Mouse (Mus musculus): ENCODE data around the gene Slc4a1. TPM values are rescaled to one million over a fixed set of nuclear protein-coding genes. Genes with fewer than 3 reads are reported as not detected.

The Slc4a1 gene
- polyA plus RNA-seq, 1 experiment from 2014 or later, result 7.2 TPM

GRCm38 (mm10) chr11:102368347-102368746, 2.3 kb upstream of the Slc4a1 start:
- Histone ChIP-seq H3K27ac (no peak overlapping the region), H3K4me2 (replicated peaks) (no peak overlapping the region), H3K4me1 (no peaks in the 10 kb centered on the region), H3K4me3 (no peak overlapping the region), H3K9ac (no peak overlapping the region), H3K9me3 (no peaks in the 10 kb centered on the region), H3K36me3 (no peaks in the 10 kb centered on the region), H3K27me3 (peaks cover 16% of the 10 kb centered on the region)
- 74% methylated on average over 5 of the region's 5 CpGs for WGBS
- ATAC-seq (ENCODE audit: low FRiP score, low read depth), result no peak

DNA sequence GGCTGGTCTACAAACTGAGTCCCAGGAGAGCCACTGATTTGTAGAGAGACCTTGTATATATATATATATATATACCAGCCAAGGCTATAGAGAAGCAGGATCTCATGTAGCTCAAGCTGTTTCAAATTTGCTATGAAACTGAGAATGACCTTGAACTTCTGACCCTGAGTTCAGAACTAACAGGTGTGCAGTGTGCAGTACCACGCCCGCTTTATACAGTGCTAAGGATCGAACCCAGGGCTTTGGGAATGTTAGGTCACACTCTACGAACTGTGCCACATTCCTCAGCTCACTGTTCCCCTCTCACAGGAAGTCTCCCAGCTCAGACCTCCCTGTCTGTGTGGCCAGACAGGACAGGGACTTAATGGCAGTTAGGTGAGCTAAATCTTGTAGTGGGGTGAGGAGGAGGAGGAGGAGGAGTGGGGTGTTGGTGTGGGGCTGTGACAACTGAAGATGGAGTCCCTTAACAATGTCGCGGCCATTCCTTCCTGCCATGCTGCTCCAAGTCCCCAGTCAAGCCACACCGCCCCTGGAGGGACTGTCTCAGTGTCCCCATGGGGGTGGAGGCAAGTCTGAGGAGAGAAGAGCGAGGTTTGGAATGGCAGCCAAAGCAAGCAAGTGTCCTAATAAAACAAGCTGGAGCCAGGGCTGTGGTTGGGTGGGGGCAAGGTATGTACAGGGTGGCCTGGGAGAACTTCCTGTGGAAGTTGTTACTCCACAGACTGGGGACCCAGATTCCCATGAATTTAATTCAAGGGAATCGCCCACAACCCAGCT, 1.7 kb upstream of the Slc4a1 start:
- no peak overlapping the region for H3K4me2 ChIP-seq (replicated peaks)
- H3K4me1 ChIP-seq, result no peaks in the 10 kb centered on the region
- H3K36me3 ChIP-seq, result no peaks in the 10 kb centered on the region
- no peak overlapping the region for H3K4me3 ChIP-seq
- 64% methylated on average over 9 of the region's 9 CpGs for WGBS
- H3K9me3 ChIP-seq, result no peaks in the 10 kb centered on the region
- H3K27ac ChIP-seq, result no peak overlapping the region
- no peak overlapping the region for H3K9ac ChIP-seq
- peaks cover 11% of the 10 kb centered on the region for H3K27me3 ChIP-seq
- ATAC-seq (ENCODE audit: low FRiP score, low read depth), result no peak

DNA sequence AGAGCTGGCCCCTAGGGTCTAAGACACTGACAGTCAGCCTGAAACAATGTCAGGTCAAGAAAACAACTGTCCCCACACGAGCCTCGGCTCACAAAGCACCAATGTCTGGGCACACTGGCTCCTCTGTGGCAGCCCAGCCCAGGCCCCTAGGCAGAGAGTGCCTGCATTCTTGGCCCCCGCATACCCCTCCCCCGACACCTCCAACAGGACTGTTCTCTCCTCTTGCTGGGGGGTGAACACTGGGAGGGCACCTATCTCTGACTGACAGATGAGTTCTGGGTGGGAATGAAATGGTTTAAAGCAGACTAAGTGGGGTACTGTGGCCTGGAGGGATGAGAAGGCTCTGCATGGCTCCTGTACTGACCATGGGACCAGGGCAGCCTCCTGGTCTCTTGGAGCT, 304 bp downstream of the Slc4a1 start:
- Histone ChIP-seq H3K36me3 (no peaks in the 10 kb centered on the region), H3K4me2 (replicated peaks) (no peak overlapping the region), H3K9me3 (no peaks in the 10 kb centered on the region), H3K9ac (no peak overlapping the region), H3K4me1 (no peaks in the 10 kb centered on the region), H3K27me3 (0 out of 2 replicates have a peak, but pooled peaks cover 3% of the 10 kb centered on the region), H3K4me3 (no peak overlapping the region), H3K27ac (no peak overlapping the region)
- WGBS, result 49% methylated on average over 4 of the region's 4 CpGs
- no peak for ATAC-seq (ENCODE audit: low FRiP score, low read depth)

- H3K4me2 ChIP-seq (replicated peaks), result no peak overlapping the region
- no peak overlapping the region for H3K4me3 ChIP-seq
- no peak overlapping the region; the same call in 1 of the 2 replicates for H3K9ac ChIP-seq
- no peak overlapping the region for H3K27ac ChIP-seq
- no peaks in the 10 kb centered on the region for H3K36me3 ChIP-seq
- no peaks in the 10 kb centered on the region for H3K4me1 ChIP-seq
- 67% methylated on average over 14 of the region's 14 CpGs for whole genome bisulfite sequencing
- 0 out of 2 replicates have a peak, but pooled peaks cover 3% of the 10 kb centered on the region for H3K27me3 ChIP-seq
- peak; percentile 49; the same call in 1 of the 2 replicates for ATAC-seq (ENCODE audit: low FRiP score, low read depth)
- H3K9me3 ChIP-seq, result no peaks in the 10 kb centered on the region
Observed at GRCm38 (mm10) chr11:102364570-102365371, 1.2 kb downstream of the Slc4a1 start.

- Histone ChIP-seq H3K27ac (no peak overlapping the region), H3K9ac (no peak overlapping the region), H3K4me1 (no peaks in the 10 kb centered on the region), H3K27me3 (no peaks in the 10 kb centered on the region), H3K36me3 (no peaks in the 10 kb centered on the region), H3K4me3 (no peak overlapping the region), H3K4me2 (replicated peaks) (no peak overlapping the region), H3K9me3 (no peaks in the 10 kb centered on the region)
- WGBS, result 65% methylated on average over 2 of the region's 2 CpGs
- ATAC-seq (ENCODE audit: low FRiP score, low read depth), result peak; percentile 39; the same call in 1 of the 2 replicates
Observed at GRCm38 (mm10) chr11:102363623-102364022, 2.4 kb downstream of the Slc4a1 start.

- no peak overlapping the region for H3K4me2 ChIP-seq (replicated peaks)
- WGBS, result 81% methylated on average over 8 of the region's 8 CpGs
- ATAC-seq (ENCODE audit: low FRiP score, low read depth), result no peak
Observed at GRCm38 (mm10) chr11:102361776-102362495, 4.1 kb downstream of the Slc4a1 start.

GRCm38 (mm10) chr11:102358365-102358764, 7.6 kb downstream of the Slc4a1 start:
- ATAC-seq (ENCODE audit: low FRiP score, low read depth), result no peak
- no peak overlapping the region for H3K4me3 ChIP-seq
- H3K36me3 ChIP-seq, result no peaks in the 10 kb centered on the region
- 66% methylated on average over 10 of the region's 10 CpGs for WGBS
- H3K27ac ChIP-seq, result no peak overlapping the region
- H3K9me3 ChIP-seq, result no peaks in the 10 kb centered on the region
- no peak overlapping the region for H3K4me2 ChIP-seq (replicated peaks)
- H3K27me3 ChIP-seq, result peaks cover 14% of the 10 kb centered on the region
- no peaks in the 10 kb centered on the region for H3K4me1 ChIP-seq
- no peak overlapping the region for H3K9ac ChIP-seq

More at GRCm38 (mm10) chr11:102361776-102362495, 4.1 kb downstream of the Slc4a1 start:
- Histone ChIP-seq H3K4me1 (no peaks in the 10 kb centered on the region), H3K9ac (no peak overlapping the region), H3K27ac (no peak overlapping the region), H3K4me3 (no peak overlapping the region), H3K36me3 (no peaks in the 10 kb centered on the region), H3K27me3 (peaks cover 4% of the 10 kb centered on the region), H3K9me3 (no peaks in the 10 kb centered on the region)

- no peak overlapping the region for H3K9ac ChIP-seq
- H3K4me3 ChIP-seq, result no peak overlapping the region
- peaks cover 4% of the 10 kb centered on the region; the same call in 1 of the 2 replicates for H3K4me1 ChIP-seq
- H3K36me3 ChIP-seq, result no peaks in the 10 kb centered on the region
- H3K9me3 ChIP-seq, result no peaks in the 10 kb centered on the region
- H3K4me2 ChIP-seq (replicated peaks), result no peak overlapping the region
- peaks cover 14% of the 10 kb centered on the region for H3K27me3 ChIP-seq
- no peak for ATAC-seq (ENCODE audit: low FRiP score, low read depth)
- no peak overlapping the region for H3K27ac ChIP-seq
- WGBS, result 64% methylated on average over 31 of the region's 31 CpGs
Observed at GRCm38 (mm10) chr11:102356636-102357350, 9.2 kb downstream of the Slc4a1 start.

GRCm38 (mm10) chr11:102356190-102356589, 9.8 kb downstream of the Slc4a1 start:
- H3K4me3 ChIP-seq, result no peak overlapping the region
- no peak overlapping the region for H3K27ac ChIP-seq
- H3K4me2 ChIP-seq (replicated peaks), result no peak overlapping the region
- H3K9me3 ChIP-seq, result no peaks in the 10 kb centered on the region
- no peaks in the 10 kb centered on the region for H3K36me3 ChIP-seq
- no peak overlapping the region for H3K9ac ChIP-seq
- peaks cover 4% of the 10 kb centered on the region; the same call in 1 of the 2 replicates for H3K4me1 ChIP-seq
- WGBS, result 81% methylated on average over 12 of the region's 12 CpGs
- no peak for ATAC-seq (ENCODE audit: low FRiP score, low read depth)
- H3K27me3 ChIP-seq, result peaks cover 14% of the 10 kb centered on the region

DNA sequence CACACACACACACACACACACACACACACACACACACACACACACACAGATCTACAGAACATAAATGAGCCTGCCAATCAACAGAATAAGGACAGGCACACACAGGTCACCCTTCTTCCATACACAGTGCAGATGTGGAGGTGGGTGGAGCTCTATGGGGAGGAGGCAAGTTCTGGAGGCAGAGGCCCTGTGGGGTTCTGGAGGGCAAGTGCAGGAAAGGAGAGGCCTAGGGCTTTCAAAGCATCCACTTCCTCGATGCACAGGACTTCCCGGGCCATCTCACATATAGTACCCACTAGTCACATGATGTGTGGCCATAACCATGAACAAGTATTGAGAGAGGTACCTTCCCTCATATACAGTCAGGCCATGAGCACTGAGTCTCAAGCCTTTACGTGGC, 10.5 kb downstream of the Slc4a1 start:
- Histone ChIP-seq H3K9me3 (no peaks in the 10 kb centered on the region), H3K27ac (no peak overlapping the region), H3K27me3 (peaks cover 14% of the 10 kb centered on the region), H3K4me1 (peaks cover 4% of the 10 kb centered on the region; the same call in 1 of the 2 replicates), H3K4me2 (replicated peaks) (no peak overlapping the region), H3K36me3 (no peaks in the 10 kb centered on the region), H3K4me3 (no peak overlapping the region), H3K9ac (no peak overlapping the region)
- WGBS, result 90% methylated on average over 3 of the region's 3 CpGs
- no peak for ATAC-seq (ENCODE audit: low FRiP score, low read depth)

GRCm38 (mm10) chr11:102353021-102353431, 13.0 kb downstream of the Slc4a1 start:
- ATAC-seq (ENCODE audit: low FRiP score, low read depth), result no peak
- peaks cover 13% of the 10 kb centered on the region for H3K27me3 ChIP-seq
- peak overlapping the region; percentile 31; the same call in 1 of the 2 replicates for H3K9ac ChIP-seq
- 39% methylated on average over 8 of the region's 8 CpGs for WGBS
- H3K36me3 ChIP-seq, result no peaks in the 10 kb centered on the region
- peaks cover 4% of the 10 kb centered on the region; the same call in 1 of the 2 replicates for H3K4me1 ChIP-seq
- no peak overlapping the region for H3K4me2 ChIP-seq (replicated peaks)
- no peaks in the 10 kb centered on the region for H3K9me3 ChIP-seq
- H3K4me3 ChIP-seq, result no peak overlapping the region
- H3K27ac ChIP-seq, result no peak overlapping the region
